Mouse (Mus musculus) stomach, postnatal 0 days (tissue): ENCODE measurements around the gene Prkag2. TPM values are rescaled to one million over a fixed set of nuclear protein-coding genes. Genes with fewer than 3 reads are reported as not detected.
"Not testable (repeated sequence)": the region's sequence is repeated elsewhere in the genome, so short reads cannot be mapped to it uniquely, and the experiment has no call there.

Experiments used
- ATAC-seq: fragments of 200-750 bp; cut with Nextera tagmentation; 2 replicates; pipeline ENCODE4 v1.8.0; 2017; ENCODE audit not compliant: low FRiP score, low TSS enrichment
- DNase-seq: peaks from one replicate; pipeline ENCODE4 v3.0.0-alpha.2; 2016; ENCODE audit warnings: low spot score
- H3K27ac ChIP-seq: fragments of 300-500 bp; sonication (generic); replicated peaks from 2 replicates; pipeline ENCODE4 v1.5.1; 2014; ENCODE audit warnings: mild to moderate bottlenecking, control low read depth
- H3K27me3 ChIP-seq: fragments of 300-500 bp; sonication (generic); 2 replicates; pipeline ENCODE4 v1.6.1; 2014; ENCODE audit warnings: low read length; ENCODE audit not compliant: control insufficient read depth, insufficient read depth
- H3K36me3 ChIP-seq: fragments of 300-500 bp; sonication (generic); 2 replicates; pipeline ENCODE4 v1.6.1; 2014; ENCODE audit warnings: low read length, mixed read lengths; ENCODE audit not compliant: control insufficient read depth, insufficient read depth
- H3K4me1 ChIP-seq: fragments of 300-500 bp; sonication (generic); replicated peaks from 2 replicates; pipeline ENCODE4 v1.6.1; 2014; ENCODE audit warnings: antibody characterized with exemption; ENCODE audit not compliant: control insufficient read depth, insufficient read depth
- H3K4me2 ChIP-seq: fragments of 300-500 bp; sonication (generic); replicated peaks from 2 replicates; pipeline ENCODE4 v1.6.1; 2014; ENCODE audit warnings: low read depth, mild to moderate bottlenecking, control low read depth, moderate library complexity
- H3K4me3 ChIP-seq: fragments of 300-500 bp; sonication (generic); 2 replicates; pipeline ENCODE4 v1.5.1; 2014; ENCODE audit warnings: low read depth, low read length, control low read depth
- H3K9ac ChIP-seq: fragments of 300-500 bp; sonication (generic); 2 replicates; pipeline ENCODE4 v1.6.1; 2014; ENCODE audit warnings: mild to moderate bottlenecking, low read length, control low read depth, mixed read lengths
- H3K9me3 ChIP-seq: fragments of 300-500 bp; sonication (generic); 2 replicates; pipeline ENCODE4 v1.6.1; 2016; ENCODE audit warnings: low read length; ENCODE audit not compliant: control insufficient read depth
- CTCF ChIP-seq: IDR thresholded peaks from 2 replicates; pipeline ENCODE4 v1.5.1; 2016; ENCODE audit warnings: antibody characterized with exemption, low read depth, mild to moderate bottlenecking, moderate library complexity
- EP300 ChIP-seq: optimal IDR thresholded peaks from 2 replicates; pipeline ENCODE3; 2016; ENCODE audit warnings: antibody characterized with exemption
- WGBS: fragments of 180-500 bp; shearing (Covaris S2); extraction: QIAGEN DNeasy Blood & Tissue Kit; methylation state at CpG from one replicate; pipeline ENCODE4 v1.1.7; 2014; 5-methylcytosine and 5-hydroxymethylcytosine counted together
- polyA plus RNA-seq: library from polyadenylated mRNA; unstranded; fragments of >200 nt; fragmentation: Nextera tagmentation; extraction: Ambion mirVana; gene quantifications from 2 replicates; pipeline ENCODE4 v1.2.1, GENCODE M21; 2015

The Prkag2 gene
- polyA plus RNA-seq, 1 experiment from 2014 or later, result 33.9 TPM

DNA sequence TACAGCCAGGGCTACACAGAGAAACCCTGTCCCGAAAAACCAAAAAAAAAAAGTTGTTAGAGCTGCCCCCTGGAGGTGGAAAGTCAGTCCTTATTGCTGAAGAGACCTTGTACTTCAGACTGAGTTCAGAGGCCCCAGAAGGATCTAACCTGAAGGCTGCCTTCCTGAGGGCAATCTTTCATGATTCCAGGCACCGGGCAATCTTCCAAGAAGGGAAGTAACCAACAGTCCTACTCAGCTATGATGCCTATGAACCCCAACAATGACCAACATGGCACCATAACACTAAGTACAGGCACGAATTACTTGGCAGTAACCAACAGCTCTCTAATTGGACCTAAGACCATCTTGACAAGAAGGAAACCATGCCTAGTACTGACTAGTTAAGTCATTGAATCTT lies 272.0 kb downstream of the Prkag2 start:
- no peak for ATAC-seq
- 85% methylated on average over 3 of the region's 3 CpGs for WGBS
- no peak overlapping the region for H3K4me3 ChIP-seq

DNA sequence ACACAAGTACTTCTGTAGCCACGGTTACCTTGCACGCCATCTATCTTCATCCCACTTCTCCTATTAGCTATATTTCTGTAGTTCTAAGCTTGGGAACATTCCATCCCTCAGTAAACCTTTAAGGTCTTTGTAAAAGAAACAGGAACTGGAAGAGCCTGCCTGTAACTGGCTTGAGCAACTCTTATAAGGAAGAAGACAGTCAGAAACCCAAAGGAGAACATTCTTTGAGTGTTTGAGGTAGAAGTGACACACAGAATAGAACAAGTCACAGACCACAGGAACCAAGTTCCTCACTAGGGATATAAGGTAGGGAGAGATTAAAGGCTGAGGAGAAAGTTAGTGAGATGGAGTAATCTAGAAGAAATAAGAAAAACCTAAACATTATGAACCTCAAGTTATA lies 273.3 kb downstream of the Prkag2 start:
- DNase-seq (no peak), ATAC-seq (no peak)
- no peaks in the 10 kb centered on the region for H3K27me3 ChIP-seq
- peak overlapping the region; percentile 30; the same call in 1 of the 2 replicates for H3K27ac ChIP-seq
- no peak overlapping the region for H3K9ac ChIP-seq
- no peaks in the 10 kb centered on the region for H3K36me3 ChIP-seq
- no peaks in the 10 kb centered on the region for H3K9me3 ChIP-seq
- H3K4me1 ChIP-seq, result 0 out of 2 replicates have a peak, but pooled peaks cover 4% of the 10 kb centered on the region
- H3K4me2 ChIP-seq, result no peak overlapping the region
- H3K4me3 ChIP-seq, result no peak overlapping the region
- 72% methylated on average over 2 of the region's 2 CpGs for WGBS
- no peak for TF ChIP-seq EP300
- TF ChIP-seq CTCF, result no peak

More for the DNA sequence above, 272.0 kb downstream of the Prkag2 start:
- H3K4me2 ChIP-seq, result no peak overlapping the region
- no peaks in the 10 kb centered on the region for H3K27me3 ChIP-seq
- 0 out of 2 replicates have a peak, but pooled peaks have one; percentile 13 for TF ChIP-seq CTCF
- TF ChIP-seq EP300, result no peak
- no peaks in the 10 kb centered on the region for H3K9me3 ChIP-seq
- no peak overlapping the region for H3K27ac ChIP-seq
- no peaks in the 10 kb centered on the region for H3K36me3 ChIP-seq
- no peak for DNase-seq
- 0 out of 2 replicates have a peak, but pooled peaks cover 4% of the 10 kb centered on the region for H3K4me1 ChIP-seq
- H3K9ac ChIP-seq, result no peak overlapping the region

DNA sequence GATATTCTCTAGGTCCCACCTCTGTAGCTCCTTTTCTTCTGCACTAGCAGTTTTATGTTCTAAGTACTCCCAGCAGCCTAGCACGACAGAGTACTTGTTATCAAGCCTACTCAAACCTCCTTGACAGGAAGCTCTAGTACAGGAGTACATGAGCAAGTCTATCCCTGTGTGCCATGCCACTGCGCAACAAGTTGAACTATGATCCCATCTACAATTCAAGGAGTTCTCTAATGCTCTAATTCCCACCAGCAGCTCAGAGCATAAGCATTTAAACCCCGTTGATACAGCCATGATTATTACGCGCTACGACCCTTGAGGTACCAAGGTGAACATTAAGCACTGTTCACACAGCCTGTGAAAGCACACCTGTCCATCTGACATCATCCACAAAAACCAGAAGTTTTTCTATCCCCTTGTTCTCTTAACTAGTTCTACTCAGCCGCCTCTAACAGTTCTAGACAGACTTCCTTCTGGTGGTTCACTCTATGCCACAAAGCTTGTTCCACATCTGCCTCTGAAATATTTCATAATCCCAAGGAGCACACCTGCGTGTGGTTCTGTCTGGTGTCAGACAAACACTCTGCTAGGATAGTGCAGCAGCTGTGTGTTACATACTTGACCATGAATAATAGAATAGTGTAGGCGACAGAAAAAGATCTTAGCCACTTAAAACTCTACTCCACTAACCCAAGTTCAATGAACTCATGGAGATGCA lies 274.2 kb downstream of the Prkag2 start:
- Histone ChIP-seq H3K9me3 (no peaks in the 10 kb centered on the region), H3K4me3 (no peak overlapping the region), H3K27me3 (no peaks in the 10 kb centered on the region), H3K4me1 (0 out of 2 replicates have a peak, but pooled peaks cover 4% of the 10 kb centered on the region), H3K27ac (no peak overlapping the region; the same call in 1 of the 2 replicates), H3K4me2 (no peak overlapping the region), H3K36me3 (no peaks in the 10 kb centered on the region), H3K9ac (no peak overlapping the region)
- DNase-seq (no peak), ATAC-seq (no peak)
- WGBS, result 76% methylated on average over 9 of the region's 9 CpGs
- TF ChIP-seq CTCF (no peak), EP300 (no peak)

DNA sequence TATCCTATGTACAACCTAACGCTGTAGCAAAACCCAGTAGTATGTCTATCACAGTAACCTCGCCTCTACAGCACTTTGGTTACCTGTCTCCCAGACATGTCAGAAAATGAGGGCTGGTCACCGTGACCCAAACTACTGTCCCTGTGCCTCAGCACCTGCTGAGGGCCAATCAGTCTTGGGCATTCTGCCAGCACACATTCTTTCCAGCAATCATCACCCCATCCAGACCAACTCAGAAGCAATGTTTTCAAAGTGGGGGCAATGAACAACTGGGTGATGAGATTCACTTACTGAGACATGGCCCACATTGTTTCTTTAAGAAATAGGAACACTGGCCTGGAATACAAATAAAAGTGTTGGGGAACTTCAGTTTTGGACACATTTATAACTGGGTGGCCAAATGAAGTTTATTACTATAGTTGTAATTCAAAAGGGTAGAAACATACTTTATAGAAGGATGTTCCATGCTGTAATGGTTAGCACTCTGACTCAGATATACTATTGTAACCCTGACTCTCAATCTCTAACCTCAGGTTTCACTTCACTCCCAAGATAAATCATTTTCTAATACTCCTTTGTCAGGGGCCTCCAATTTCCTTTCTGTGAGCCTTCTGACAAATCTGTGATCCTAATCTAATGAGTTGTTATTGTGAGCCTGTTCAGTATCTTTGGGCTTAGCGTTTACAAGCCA lies 274.9 kb downstream of the Prkag2 start:
- DNase-seq (no peak), ATAC-seq (no peak)
- no peaks in the 10 kb centered on the region for H3K9me3 ChIP-seq
- H3K36me3 ChIP-seq, result no peaks in the 10 kb centered on the region
- H3K4me1 ChIP-seq, result 0 out of 2 replicates have a peak, but pooled peaks cover 4% of the 10 kb centered on the region
- H3K4me2 ChIP-seq, result no peak overlapping the region
- H3K27me3 ChIP-seq, result no peaks in the 10 kb centered on the region
- H3K9ac ChIP-seq, result no peak overlapping the region
- 64% methylated on average over 4 of the region's 4 CpGs for WGBS
- H3K27ac ChIP-seq, result no peak overlapping the region
- TF ChIP-seq EP300 (no peak), CTCF (no peak)
- no peak overlapping the region for H3K4me3 ChIP-seq

DNA sequence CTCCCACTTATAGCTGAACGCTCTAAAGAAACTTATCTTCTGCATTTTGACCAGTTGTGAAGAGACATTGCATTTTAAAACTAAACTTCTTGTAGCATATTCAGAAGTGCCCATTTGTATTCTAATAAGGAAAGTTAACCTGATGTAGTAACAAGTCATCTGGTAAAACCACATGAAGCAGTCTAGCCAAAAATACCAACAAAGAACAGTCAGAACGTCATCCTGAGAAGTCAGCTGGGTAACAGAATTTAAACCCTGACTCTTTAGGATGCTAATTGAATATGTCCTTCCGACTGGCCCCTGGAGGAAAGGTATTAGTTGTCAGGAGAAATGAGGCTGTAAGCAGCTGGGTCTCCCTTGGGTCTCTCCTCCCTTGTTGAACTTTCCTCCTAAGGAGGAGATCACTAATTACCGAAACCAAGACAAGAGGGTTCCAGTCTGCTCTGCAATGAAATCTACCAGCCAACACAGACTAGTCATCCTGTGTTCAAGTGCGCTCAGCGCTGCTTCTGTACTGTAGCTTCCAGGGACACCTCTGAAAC lies 276.5 kb downstream of the Prkag2 start:
- no peak for ATAC-seq
- DNase-seq, result no peak
- Histone ChIP-seq H3K4me1 (0 out of 2 replicates have a peak, but pooled peaks cover 4% of the 10 kb centered on the region), H3K27me3 (no peaks in the 10 kb centered on the region), H3K36me3 (no peaks in the 10 kb centered on the region), H3K4me2 (no peak overlapping the region), H3K9me3 (no peaks in the 10 kb centered on the region), H3K27ac (no peak overlapping the region), H3K4me3 (no peak overlapping the region), H3K9ac (no peak overlapping the region)
- TF ChIP-seq CTCF (no peak), EP300 (no peak)
- 78% methylated on average over 6 of the region's 6 CpGs for WGBS

DNA sequence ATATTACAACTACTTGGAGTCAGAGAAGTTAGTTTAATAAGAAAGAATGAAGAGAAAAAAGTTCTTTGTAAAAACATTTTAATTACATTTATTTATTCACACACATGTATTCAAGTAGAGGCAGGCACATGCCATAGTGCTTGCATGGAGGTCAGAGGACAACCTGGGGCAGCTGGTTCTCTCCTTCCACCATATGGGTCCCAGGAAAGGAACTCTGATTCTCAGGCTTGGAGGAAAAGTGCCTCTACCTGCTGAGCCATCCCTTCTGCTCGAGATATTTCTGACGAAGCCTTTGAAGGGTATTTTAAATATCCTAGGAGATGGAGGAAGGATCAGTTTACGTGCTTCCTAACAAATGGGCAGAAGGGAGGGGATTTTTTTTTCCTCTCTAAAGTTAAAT lies 277.7 kb downstream of the Prkag2 start:
- 64% methylated on average over 3 of the region's 3 CpGs for WGBS
- no peak overlapping the region for H3K27ac ChIP-seq
- TF ChIP-seq EP300, result no peak
- no peak for TF ChIP-seq CTCF
- DNase-seq (no peak), ATAC-seq (no peak)
- H3K4me3 ChIP-seq, result no peak overlapping the region
- H3K36me3 ChIP-seq, result no peaks in the 10 kb centered on the region
- H3K4me1 ChIP-seq, result 0 out of 2 replicates have a peak, but pooled peaks cover 4% of the 10 kb centered on the region
- no peaks in the 10 kb centered on the region for H3K27me3 ChIP-seq
- no peak overlapping the region for H3K4me2 ChIP-seq
- H3K9ac ChIP-seq, result no peak overlapping the region
- no peaks in the 10 kb centered on the region for H3K9me3 ChIP-seq

DNA sequence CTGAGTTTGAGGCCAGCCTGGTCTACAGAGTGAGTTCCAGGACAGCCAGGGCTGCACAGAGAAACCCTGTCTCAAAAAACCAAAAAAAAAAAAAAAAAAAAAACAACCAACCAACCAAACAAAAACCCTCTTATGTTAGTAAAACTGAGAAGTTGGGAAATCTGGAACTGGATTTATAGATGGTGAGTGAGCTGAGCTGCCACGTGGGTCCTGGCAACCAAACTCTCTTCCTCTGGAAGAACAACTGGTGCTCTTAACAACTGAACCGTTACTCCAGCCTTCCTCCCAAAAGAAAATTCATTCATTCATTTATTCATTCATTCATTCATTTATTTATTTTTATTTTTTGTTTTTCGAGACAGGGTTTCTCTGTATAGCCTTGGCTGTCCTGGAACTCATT lies 278.2 kb downstream of the Prkag2 start:
- not testable (repeated sequence) for H3K9me3 ChIP-seq, DNase-seq, H3K4me3 ChIP-seq, H3K27me3 ChIP-seq, H3K9ac ChIP-seq, H3K4me2 ChIP-seq, ATAC-seq, H3K27ac ChIP-seq, H3K36me3 ChIP-seq, H3K4me1 ChIP-seq
- 79% methylated on average over 3 of the region's 3 CpGs for WGBS
